Mouse (Mus musculus): Measurements from ENCODE around the gene Ffar3.
"Not testable (repeated sequence)": the region's sequence is repeated elsewhere in the genome, so short reads cannot be mapped to it uniquely, and the experiment has no call there.

Gene Ffar3

GRCm38 (mm10) chr7:30842092-30842491 lies 13.9 kb downstream of the Ffar3 start:
- no peak for DNase-seq

GRCm38 (mm10) chr7:30841379-30841778 lies 14.6 kb downstream of the Ffar3 start:
- no peak for DNase-seq

GRCm38 (mm10) chr7:30840306-30840705 lies 15.7 kb downstream of the Ffar3 start:
- DNase-seq: no peak

GRCm38 (mm10) chr7:30837277-30837676 lies 18.7 kb downstream of the Ffar3 start:
- DNase-seq: no peak

GRCm38 (mm10) chr7:30832684-30833083 lies 23.3 kb downstream of the Ffar3 start:
- not testable (repeated sequence) for DNase-seq

- no peak for DNase-seq
Observed at GRCm38 (mm10) chr7:30832261-30832660, 23.7 kb downstream of the Ffar3 start.

GRCm38 (mm10) chr7:30829428-30829827 lies 26.6 kb downstream of the Ffar3 start:
- no peak for DNase-seq

GRCm38 (mm10) chr7:30828871-30829270 lies 27.1 kb downstream of the Ffar3 start:
- not testable (repeated sequence) for DNase-seq

GRCm38 (mm10) chr7:30826660-30827059 lies 29.3 kb downstream of the Ffar3 start:
- DNase-seq: no peak

GRCm38 (mm10) chr7:30824306-30824705 lies 31.7 kb downstream of the Ffar3 start:
- no peak for DNase-seq

- no peak for DNase-seq
Observed at GRCm38 (mm10) chr7:30823675-30824074, 32.3 kb downstream of the Ffar3 start, which contains the start of gene Ffar2. TSS of gene Ffar2 (minus strand) at chr7:30823775.

GRCm38 (mm10) chr7:30821532-30821931 lies 34.4 kb downstream of the Ffar3 start:
- DNase-seq: no peak

- no peak for DNase-seq
Observed at GRCm38 (mm10) chr7:30820854-30821445, 35.0 kb downstream of the Ffar3 start.

- DNase-seq: no peak
Observed at GRCm38 (mm10) chr7:30820131-30820530, 35.8 kb downstream of the Ffar3 start.

- peak in 1 of 2 experiments; percentile 23 for DNase-seq
Observed at GRCm38 (mm10) chr7:30812291-30812807, 43.6 kb downstream of the Ffar3 start.

- peak in 1 of 2 experiments; percentile 34 for DNase-seq
Observed at GRCm38 (mm10) chr7:30811757-30812290, 44.2 kb downstream of the Ffar3 start.

GRCm38 (mm10) chr7:30810319-30810718 lies 45.7 kb downstream of the Ffar3 start:
- no peak for DNase-seq

GRCm38 (mm10) chr7:30805924-30806323 lies 50.1 kb downstream of the Ffar3 start:
- DNase-seq: peak in 1 of 2 experiments; percentile 67

Data from lung, postnatal 4 days (tissue).